15 mouse cellular contexts compared by ENCODE assay signal in the genomic region with DNA sequence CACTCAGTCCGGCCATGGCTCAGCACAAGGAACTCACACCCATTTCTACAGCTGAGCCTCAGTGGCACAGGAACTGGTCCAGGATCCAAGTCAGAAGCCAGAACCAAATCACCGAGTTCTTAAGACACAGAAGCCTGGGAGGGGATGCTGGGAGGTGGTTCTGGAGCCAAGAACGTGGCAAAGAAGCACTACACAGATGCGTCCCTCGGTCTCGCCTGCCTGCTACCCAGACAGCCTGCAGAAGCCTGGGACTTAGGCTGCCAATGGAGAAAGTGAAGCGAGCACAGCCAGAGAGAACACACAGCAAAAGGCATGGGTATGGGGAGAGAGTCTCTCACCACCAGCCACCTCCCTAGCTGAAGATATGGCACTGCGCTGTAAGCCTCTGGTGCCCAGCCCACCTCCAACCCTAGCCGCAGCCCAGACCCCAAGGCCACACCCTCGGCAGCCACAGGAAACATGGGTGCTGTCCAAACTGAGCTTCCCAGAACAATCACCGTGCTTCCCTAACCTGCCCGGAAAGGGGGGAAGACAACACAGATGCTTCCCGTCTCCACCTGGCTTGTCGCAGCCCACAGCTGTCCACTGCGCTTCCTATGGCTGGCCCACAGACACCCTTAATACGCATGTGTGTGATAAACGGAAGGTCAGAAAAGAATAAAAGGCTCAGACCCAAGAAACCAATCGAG. TPM values are rescaled to one million over a fixed set of nuclear protein-coding genes. Genes with fewer than 3 reads are reported as not detected.
DNase-seq lines count a peak whose midpoint lies in the region; ATAC-seq lines count a peak whose summit lies in the region.
"Had no signal": no experiment of that assay in that cellular context is flagged by ENCODE, and none has a peak within 500 bp of the region (broad histone marks: within the 10 kb centered on the region; RNA-seq: fewer than 3 reads in every experiment).

No protein-coding gene starts in this region.

- no peak overlapping the region for H3K4me2 ChIP-seq in kidney, embryonic 14.5 days (replicated peaks; ENCODE audit: low read depth, low read length)
- H3K4me2 ChIP-seq: midbrain, embryonic 11.5 days had no signal

- H3K9me3 ChIP-seq in kidney, embryonic 14.5 days (ENCODE audit: control insufficient read depth, low read length): no peaks in the 10 kb centered on the region
- H3K9me3 ChIP-seq in limb, embryonic 10.5 days (replicated peaks): no peaks in the 10 kb centered on the region

- no peak overlapping the region for H3K27ac ChIP-seq in kidney, embryonic 14.5 days (ENCODE audit: low read depth, low read length)
- H3K27ac ChIP-seq in limb, embryonic 10.5 days: peak overlapping the region; percentile 21; the same call in 1 of the 2 replicates

- no peak for DNase-seq in frontal cortex, adult 2 months (ENCODE audit: extremely low spot score in 1 of 2, low spot score in 1 of 2)
- peak; percentile 63 for DNase-seq in kidney, postnatal 14 days
- no peak for DNase-seq in limb, embryonic 10.5 days (ENCODE audit: low spot score)
- no peak for DNase-seq in spleen, adult 18-20 months
- DNase-seq in retina, embryonic 14.5 days (ENCODE audit: low spot score): no peak
- DNase-seq: B cell, adult 2 months; layer of hippocampus, adult 9-11 months; left cerebral cortex, postnatal 4 days; retina, postnatal 1 day; thymus, adult 2 months had no signal

- 0 out of 2 replicates have a peak, but pooled peaks have one; percentile 17 for ATAC-seq in frontal cortex, adult (ENCODE audit: low TSS enrichment)
- ATAC-seq in kidney, embryonic 14.5 days (ENCODE audit: low FRiP score, low TSS enrichment): no peak
- peak; percentile 77 for ATAC-seq in common myeloid progenitor, adult 5-6 weeks (replicated peaks; ENCODE audit: low read depth, poor library complexity, severe bottlenecking)

- H3K9ac ChIP-seq in kidney, embryonic 14.5 days (ENCODE audit: low read depth, low read length): no peak overlapping the region

- WGBS in kidney, embryonic 14.5 days: 78% methylated on average over 18 of the region's 18 CpGs
- WGBS in limb, embryonic 10.5 days: 84% methylated on average over 18 of the region's 18 CpGs

- no peaks in the 10 kb centered on the region for H3K27me3 ChIP-seq in kidney, embryonic 14.5 days (ENCODE audit: control insufficient read depth, insufficient read depth, low read length)
- 0 out of 2 replicates have a peak, but pooled peaks cover 5% of the 10 kb centered on the region for H3K27me3 ChIP-seq in limb, embryonic 10.5 days (ENCODE audit: low read depth, poor library complexity, severe bottlenecking)

- no peaks in the 10 kb centered on the region for H3K36me3 ChIP-seq in kidney, embryonic 14.5 days (ENCODE audit: control insufficient read depth, insufficient read depth, low read length)
- H3K36me3 ChIP-seq in limb, embryonic 10.5 days: peaks cover 3% of the 10 kb centered on the region; the same call in 1 of the 2 replicates

- peaks cover 45% of the 10 kb centered on the region for H3K4me1 ChIP-seq in kidney, embryonic 14.5 days (ENCODE audit: control insufficient read depth, insufficient read depth, low read length)
- peaks cover 97% of the 10 kb centered on the region for H3K4me1 ChIP-seq in limb, embryonic 10.5 days

- H3K4me3 ChIP-seq in kidney, embryonic 14.5 days (ENCODE audit: low read length): no peak overlapping the region
- H3K4me3 ChIP-seq in limb, embryonic 10.5 days: no peak overlapping the region
- H3K4me3 ChIP-seq: erythroblast, embryonic 14.5 days had no signal

RNA-seq across cellular contexts. Expression of a gene that starts 13.6 kb away (rescaled TPM):
- polyA plus RNA-seq in frontal cortex, adult 2 months (2012; rRNA removed): 11.6 and 12.5 TPM in 2 replicates
- 8.0 and 9.6 TPM in 2 replicates for polyA plus RNA-seq in kidney, embryonic 14.5 days (2014; fragmentation: Nextera tagmentation; extraction: Ambion mirVana)
- total RNA-seq in common myeloid progenitor, adult 5-6 weeks (2017): not detected in 2 replicates
- 13.7 and 18.8 TPM in 2 replicates for polyA plus RNA-seq in limb, embryonic 10.5 days (2016; fragmentation: Nextera tagmentation; extraction: Ambion mirVana)
- polyA plus RNA-seq: erythroblast, embryonic 14.5 days had no signal
